Mouse (Mus musculus) E14TG2a.4 (cell line): ENCODE data around the gene Rtn4ip1.

Experiments
- CTCF ChIP-seq: conservative IDR thresholded peaks from 2 replicates; pipeline ENCODE4 v1.5.1; 2014; ENCODE audit warnings: low read length
- NANOG ChIP-seq: IDR thresholded peaks from 2 replicates; pipeline ENCODE4 v1.6.1; 2014; ENCODE audit warnings: borderline replicate concordance, low read length, mixed read lengths
- POU5F1 ChIP-seq: IDR thresholded peaks from 2 replicates; pipeline ENCODE4 v1.6.1; 2014; ENCODE audit warnings: low read length, borderline replicate concordance

- TF ChIP-seq CTCF: no peak
- TF ChIP-seq POU5F1: no peak
- no peak for TF ChIP-seq NANOG
Observed at GRCm38 (mm10) chr10:43901578-43902194, at the start of gene Rtn4ip1, which contains the start of gene Qrsl1.
